Mouse (Mus musculus) MN1 (cell line): ENCODE measurements around the gene Hc.

ENCODE experiments used
- DNase-seq: peaks from one replicate; pipeline ENCODE4 v3.0.0-alpha.2; 2016; ENCODE audit warnings: low spot score

The Hc gene

DNA sequence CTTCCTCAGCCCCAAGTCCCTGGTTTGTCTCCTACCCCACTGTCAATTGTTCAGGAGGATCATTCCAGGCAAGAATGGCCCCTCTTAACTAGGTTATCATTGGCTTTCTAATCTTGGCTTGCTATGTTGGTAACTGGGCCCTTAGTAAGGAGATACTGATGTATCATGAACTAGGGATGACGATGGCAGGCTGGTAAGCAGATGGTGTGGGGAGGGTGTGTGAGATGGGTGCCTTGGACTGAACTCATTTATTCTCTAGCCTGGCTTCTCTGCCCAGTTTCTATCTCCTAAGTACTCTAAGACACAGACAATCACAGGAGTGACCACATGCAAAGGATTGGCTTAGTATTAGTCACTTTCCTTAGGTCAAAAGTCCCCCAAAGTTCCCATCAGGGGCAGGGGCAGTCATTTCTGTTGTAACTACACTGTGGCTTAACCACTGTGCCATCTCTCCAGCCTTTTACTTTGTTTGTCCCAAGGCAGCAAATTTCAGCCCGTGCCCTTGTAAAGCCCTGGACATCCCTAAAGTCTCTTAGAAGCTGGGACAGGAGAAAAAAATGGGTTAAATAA lies 107.6 kb downstream of the Hc start:
- DNase-seq = no peak

GRCm38 (mm10) chr2:34953018-34953417 lies 108.2 kb downstream of the Hc start:
- DNase-seq = no peak

DNA sequence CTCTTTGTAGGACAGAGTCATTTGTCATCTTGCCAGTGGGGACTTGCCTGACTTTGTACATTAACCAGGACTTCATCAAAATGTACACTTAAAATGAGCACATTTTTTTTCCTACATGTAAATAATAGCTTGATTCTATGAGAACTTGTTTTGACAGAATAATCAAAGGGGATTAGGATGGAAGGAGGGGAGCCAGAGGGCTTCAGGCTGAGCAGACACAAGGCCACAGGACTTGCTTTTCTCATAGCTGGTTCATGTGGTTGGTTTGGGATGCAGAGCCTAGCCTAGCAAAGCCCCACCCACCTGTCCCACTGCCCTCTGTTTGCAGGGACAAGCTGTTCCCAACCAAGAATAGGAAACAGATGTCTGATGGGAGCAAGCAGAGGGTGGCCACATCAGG lies 109.8 kb downstream of the Hc start:
- DNase-seq = no peak

GRCm38 (mm10) chr2:34948622-34949021 lies 112.6 kb downstream of the Hc start:
- no peak for DNase-seq

DNA sequence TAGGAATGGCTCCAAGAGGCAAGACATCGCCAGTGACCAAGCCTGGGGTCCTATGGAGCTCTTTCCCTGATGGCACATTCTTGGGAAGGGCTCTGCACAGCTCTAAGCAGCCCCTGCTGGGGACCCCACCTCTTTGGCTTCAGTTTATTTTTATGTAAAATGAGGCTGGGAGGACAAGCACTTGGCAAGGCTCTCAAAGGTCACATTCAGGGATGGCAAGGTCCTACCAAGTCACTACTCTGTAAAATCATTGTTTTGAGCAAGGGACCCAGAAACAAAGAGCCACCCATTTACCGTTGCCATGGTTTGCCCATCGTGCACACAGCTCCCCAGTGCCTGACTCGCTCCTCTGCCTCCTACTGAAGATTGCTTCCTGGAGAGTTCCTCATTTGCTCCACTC lies 115.2 kb downstream of the Hc start:
- DNase-seq = no peak

DNA sequence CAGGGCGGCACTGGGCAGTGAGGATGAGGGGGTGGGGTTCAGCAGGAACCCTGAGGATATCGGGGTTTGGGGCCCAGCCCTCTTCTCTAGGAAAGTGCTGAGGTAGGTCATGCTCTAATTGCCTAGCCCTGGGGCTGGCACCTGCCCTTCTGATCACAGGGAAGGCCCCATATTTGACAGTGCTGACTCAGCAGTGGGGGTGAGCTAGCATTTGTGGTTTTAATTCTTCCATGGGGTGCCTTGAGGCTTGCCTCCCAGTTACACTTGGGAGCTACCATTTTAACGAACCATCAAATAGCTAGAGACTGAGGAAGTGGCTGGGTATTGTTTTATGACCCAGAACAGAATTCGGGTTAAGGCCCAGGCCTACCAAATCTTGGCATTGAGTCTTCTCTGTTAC lies 115.7 kb downstream of the Hc start:
- DNase-seq = no peak

GRCm38 (mm10) chr2:34944761-34945160 lies 116.5 kb downstream of the Hc start:
- no peak for DNase-seq

- no peak for DNase-seq
Measured at GRCm38 (mm10) chr2:34943556-34944120, 117.6 kb downstream of the Hc start.

DNA sequence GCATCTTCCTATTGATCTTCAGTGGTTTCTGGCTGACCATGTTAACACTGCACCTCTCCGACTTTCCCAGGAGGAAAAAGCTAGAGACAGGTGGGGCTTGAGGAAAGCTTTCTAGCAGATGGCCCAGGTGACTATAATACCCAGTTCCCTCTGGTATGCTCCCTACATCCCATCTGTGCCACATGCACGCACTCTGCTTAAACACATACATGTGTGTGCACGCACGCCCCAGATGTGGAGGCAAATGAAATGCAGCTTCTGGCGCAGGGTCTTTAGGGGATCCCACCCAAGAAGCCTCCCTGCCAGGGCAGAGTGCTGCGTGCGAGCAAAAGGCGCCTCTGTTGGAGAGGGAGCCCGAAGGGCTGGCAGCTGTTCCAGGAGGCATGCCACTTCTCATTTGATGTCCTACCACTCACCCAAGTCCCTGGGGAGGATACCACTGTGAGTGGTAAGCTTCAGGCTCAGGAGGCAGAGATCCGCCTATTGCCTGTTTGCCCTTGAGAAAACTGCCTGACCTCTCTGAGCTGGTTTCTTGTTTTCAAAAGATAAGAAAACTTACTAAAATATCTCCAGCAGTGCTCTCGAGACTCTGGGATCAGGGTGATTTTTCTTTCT lies 120.1 kb downstream of the Hc start:
- peak; percentile 39 for DNase-seq

DNA sequence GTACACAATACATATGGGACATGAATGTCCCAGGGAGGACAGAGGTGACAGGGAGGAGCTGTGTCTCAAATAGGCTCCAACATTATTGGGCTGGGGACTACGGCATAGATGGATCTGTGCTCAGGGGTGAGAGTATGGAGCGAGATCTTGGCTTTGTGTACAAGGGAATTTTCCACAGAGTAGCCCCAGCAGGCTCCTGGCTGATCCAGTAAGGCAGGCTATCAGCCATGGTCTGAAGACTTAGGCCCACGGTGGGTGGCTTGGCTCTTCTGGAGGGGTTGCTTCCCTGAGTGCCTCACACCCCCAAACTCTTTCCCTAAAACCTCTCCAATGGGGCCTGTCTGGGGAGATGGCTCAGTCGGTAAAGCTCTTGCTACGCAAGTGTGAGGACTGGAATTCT lies 121.0 kb downstream of the Hc start:
- DNase-seq = no peak

DNA sequence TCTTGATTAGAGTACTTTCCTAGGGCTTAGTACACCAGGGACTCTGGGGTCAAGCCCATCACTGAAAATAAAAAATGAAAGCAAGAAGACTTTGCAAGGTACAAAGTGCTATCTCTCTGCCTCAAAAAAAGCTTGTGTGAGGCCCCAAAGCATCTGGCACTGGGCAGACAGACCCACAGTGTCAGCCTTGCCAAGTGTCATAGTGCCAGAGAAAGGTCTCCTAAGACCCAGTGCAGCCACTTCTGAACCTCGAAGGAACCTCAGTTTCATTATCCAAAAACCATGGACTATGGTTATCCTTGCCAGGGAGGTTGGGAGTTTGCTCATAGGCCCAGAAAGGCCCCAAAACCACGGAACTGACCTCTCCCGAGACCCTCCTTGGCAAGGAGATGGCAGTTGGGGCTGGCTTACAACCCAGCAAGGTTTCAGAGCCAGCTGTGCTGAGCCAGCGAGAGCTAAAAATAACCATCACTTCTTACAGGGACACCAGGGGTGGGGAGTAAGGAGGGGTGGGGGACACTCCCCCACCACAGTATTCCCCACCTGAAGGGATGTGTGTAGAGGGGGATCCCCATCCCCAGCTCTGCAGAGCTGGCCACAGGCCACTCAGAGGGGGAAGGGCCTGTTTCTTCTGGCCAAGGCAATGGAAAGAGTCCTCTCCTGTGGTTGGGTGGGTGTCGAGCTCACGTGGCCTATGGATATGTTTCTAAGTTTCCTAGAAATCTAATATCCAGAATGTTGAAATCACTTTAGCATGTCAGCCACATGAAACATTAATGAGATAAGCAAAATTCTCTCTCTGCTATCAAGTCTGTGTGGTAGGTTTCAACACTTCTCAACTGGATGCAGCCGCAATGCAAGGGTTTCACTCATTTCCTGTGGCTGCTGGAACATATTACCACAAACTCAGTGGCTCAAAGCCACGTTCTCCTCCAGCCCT lies 122.7 kb downstream of the Hc start:
- no peak for DNase-seq

DNA sequence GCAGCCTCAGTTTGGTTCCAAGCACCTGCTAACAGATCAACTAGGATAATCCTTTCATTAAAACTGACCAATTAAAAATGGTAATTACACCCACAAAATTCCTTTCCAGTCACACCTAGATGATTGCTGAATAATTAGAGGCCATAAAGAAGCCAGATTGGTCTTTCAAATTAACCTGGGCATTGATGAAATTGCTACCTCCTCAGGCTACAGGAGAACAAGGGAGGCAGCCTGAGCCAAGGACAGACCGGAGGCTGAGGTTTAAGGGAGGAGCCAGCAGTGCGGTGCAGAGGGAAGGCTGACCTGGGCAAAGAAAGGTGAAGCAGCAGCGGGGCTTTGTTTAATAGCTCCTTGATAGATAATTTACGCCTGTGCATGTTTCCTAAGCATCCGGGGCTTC lies 123.8 kb downstream of the Hc start:
- DNase-seq = no peak
